Mouse (Mus musculus) right cerebral cortex, adult 18-20 months (tissue): ENCODE measurements at regions not wholly inside any gene's neighbourhood (a gene's known extent, or its start where the extent isn't known, plus 50 kb on each side); places are given as distances from the start of the nearest gene placed in this dataset.
"Not testable (repeated sequence)": the region's sequence is repeated elsewhere in the genome, so short reads cannot be mapped to it uniquely, and the experiment has no call there.

Experiments used
- DNase-seq: peaks from one replicate; pipeline ENCODE4 v3.0.0; 2022; ENCODE audit warnings: mixed read lengths

DNA sequence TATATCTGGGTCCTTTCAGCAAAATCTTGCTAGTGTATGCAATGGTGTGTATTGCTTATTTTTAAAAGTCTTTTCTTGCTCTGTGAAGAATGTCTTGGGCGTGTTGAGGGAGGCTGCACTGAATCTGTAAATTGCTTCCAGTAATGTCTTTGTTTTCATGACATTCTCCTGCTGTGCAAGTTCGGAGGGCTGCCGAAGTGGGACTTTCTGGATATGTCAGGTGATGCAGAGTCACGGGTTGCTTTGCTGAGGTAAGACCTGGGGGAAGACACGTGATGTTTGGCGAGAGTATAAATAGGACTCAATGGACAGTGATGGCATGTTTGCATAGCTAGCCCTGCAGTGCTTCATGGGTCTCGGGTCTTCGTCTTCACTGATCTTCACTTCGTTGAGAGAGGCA is 329.2 kb upstream of the Nr5a2 start:
- DNase-seq = no peak

- DNase-seq = no peak
Measured at GRCm38 (mm10) chr1:137283291-137283690, 323.0 kb upstream of the Nr5a2 start.

DNA sequence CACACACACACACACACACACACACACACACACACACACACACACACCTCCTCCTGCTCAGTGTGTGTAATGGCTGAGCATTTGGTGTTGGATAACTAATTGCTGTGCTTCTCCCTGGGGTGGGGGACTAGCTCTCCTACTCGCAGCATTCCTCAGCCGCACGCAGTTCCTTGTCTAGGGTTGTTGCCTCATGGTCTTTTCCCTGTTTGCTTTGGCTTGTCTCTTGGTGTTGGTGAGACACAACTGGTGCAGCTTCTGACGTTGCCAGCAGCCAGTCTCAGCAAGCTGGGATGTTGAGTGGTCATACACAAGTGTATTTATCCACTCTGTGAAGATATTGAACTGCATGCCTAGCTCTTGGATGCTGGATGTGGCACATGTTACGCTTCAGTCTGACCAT is 322.2 kb upstream of the Nr5a2 start:
- DNase-seq = no peak

GRCm38 (mm10) chr1:137280391-137281386 is 320.4 kb upstream of the Nr5a2 start:
- no peak for DNase-seq

GRCm38 (mm10) chr1:137279981-137280380 is 319.7 kb upstream of the Nr5a2 start:
- no peak for DNase-seq

DNA sequence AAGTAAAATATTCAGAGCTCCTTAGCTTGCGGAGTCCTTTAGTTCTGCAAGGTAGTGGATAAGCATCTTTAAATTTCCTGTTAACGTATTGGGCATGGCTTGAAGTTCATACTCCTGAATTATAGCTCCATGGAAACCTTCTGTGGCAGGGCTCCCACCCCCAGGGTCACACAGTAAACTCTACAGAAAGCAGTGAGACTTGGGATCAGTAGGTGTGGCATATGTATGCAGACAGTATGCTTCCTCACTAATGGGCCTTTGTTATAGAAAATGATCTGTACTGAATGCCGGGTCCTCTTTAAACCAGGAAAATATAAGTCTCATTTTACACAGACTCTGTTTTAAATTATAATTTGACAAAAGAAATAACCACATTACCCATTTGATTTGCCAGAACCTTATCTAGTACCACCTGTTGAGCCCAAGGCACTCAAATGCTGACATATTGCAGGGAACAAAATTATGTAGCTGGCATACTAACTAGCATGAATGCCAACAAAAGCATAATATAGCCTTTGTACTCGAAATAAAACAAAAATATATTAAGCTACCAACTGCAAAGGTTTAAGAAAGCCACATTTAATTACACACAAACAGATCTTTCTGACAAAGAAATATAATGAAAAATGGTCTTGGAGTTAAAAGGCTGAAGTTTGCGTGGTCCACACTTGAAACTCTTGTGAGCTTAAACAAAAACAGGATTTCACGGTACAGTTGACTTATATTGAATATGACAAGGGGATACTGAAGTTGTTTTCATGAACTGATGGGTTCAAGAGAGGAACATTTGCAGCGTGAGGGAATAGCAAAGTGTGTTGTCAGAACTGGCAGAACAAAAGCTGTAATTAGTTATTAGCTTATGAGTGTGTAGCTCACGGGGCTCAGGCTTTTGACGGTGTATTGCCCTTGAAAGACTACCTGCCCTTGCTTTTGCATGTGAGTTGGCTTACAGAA is 310.7 kb upstream of the Nr5a2 start:
- DNase-seq = no peak

DNA sequence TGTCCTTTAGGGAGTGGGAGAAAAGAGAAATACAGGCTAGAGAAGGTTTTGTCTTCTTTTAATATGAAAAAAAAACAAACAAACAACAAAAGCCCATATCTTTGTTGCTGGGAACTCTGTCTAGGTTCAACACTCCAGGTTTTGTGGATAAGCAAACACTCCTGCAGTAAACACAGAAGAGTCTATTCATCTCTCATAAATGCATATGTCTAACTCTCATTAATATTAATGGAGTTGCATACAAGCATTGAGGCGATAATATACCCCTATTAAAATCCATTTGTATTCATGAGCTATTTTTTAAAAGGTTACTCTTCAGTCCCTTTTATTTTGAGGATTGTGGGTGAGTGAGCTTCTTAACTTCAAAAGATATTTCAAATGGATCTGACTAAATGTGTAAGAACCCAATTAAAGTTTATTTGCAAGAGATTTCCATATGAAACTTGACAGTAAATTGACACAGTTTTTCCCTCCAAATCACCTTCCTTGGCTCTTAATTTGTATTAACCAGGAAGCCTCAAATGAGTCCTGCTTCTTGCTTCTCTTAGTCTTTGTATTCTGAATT is 302.6 kb upstream of the Nr5a2 start:
- DNase-seq = no peak

DNA sequence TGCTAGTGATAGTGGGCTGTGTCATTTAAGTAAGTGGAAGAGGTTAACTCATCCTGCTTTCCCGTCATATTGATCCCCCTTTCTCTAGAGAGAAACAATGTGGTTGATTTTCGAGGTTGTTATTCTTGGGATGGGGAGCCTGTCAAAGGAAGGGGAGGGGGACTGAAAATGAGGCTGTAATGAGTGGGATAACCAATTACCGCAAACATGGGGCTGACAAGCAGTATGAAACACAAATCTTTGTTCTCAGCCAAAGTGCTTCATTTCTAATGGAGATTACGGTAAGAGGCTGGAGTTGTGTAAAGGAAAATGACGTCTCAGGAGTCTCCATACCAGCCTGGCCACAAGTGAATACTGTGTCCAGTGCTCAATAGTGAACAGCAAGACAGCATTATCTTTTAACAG is 301.9 kb upstream of the Nr5a2 start:
- no peak for DNase-seq

DNA sequence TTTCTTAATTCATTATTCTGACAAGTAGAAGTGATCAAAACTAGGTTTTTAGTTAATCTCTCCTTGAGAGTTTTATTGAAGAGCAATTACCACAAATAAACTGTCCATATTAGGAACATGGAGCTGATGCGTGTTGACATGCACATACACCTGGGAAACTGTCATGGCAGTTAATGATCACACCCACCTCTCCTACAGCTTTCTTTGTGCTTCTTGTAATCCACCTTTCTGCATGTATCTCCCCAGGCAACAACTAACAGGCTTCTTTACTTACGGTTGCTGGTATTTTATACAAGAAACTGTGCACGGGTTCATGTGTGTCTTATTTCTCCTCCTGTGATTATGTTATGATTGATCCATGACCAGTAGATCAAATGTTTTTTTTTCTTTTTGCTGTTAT is 296.0 kb upstream of the Nr5a2 start:
- no peak for DNase-seq

DNA sequence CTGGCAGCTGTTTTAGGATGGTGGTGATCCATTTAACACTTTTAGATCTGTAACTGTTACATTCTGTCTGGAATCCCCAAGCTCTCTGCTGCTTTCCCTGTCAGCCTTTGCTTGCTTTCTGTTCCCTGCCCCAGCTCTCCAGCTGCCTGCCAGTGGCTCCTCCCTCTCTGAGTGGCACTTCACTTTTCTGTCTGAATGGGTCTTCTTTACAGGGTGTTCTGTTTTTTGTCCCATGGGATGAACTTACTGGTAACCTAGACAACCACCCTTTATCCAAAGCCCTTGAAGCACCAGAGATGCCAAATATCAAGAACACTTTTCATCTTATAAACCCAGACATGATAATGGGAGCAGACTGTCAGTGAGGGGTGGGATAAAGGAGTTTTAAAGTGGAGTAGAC is 294.8 kb upstream of the Nr5a2 start:
- no peak for DNase-seq

DNA sequence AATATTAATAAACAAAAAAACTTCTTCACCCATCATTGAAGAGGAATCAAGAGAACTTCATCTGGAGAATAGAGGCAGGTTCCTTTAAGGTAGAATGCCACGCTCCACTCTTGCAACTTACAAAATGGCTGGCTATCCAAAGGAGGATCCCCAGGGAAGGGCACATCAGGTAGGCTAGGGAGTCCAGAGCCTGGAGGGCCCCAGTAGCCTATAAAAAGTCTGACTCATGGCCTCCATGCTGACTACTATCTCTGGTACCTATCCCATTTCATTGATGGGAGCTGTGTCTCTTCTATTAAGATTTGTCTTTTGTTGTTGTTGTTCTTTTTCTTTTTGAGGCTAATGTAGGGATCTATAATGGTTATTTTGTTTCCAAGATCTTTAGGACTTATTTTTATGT is 294.4 kb upstream of the Nr5a2 start:
- no peak for DNase-seq

GRCm38 (mm10) chr1:137227098-137227485 is 266.8 kb upstream of the Nr5a2 start:
- DNase-seq = no peak

- no peak for DNase-seq
Measured at GRCm38 (mm10) chr1:137226479-137227097, 266.3 kb upstream of the Nr5a2 start.

DNA sequence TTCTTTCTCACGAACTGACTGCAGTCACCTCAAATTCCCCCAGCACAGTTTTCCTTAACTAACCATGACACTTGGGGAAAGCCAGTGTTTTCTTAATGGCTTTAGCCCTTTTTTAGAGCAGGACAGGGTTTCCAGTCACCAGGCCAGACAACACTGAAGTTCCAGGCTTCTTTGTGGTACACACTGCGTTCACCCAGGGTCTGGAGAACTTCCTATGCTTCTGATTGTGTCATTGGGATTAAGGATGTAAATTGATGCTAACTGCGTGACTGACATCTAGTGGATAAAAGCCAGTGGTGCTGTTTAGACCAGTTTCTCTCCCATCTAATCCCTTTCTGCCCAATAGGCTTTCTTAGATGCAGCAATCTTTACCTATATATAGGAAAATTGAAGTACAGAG is 265.2 kb upstream of the Nr5a2 start:
- DNase-seq = peak; percentile 35

GRCm38 (mm10) chr1:137223052-137223451 is 262.8 kb upstream of the Nr5a2 start:
- no peak for DNase-seq

DNA sequence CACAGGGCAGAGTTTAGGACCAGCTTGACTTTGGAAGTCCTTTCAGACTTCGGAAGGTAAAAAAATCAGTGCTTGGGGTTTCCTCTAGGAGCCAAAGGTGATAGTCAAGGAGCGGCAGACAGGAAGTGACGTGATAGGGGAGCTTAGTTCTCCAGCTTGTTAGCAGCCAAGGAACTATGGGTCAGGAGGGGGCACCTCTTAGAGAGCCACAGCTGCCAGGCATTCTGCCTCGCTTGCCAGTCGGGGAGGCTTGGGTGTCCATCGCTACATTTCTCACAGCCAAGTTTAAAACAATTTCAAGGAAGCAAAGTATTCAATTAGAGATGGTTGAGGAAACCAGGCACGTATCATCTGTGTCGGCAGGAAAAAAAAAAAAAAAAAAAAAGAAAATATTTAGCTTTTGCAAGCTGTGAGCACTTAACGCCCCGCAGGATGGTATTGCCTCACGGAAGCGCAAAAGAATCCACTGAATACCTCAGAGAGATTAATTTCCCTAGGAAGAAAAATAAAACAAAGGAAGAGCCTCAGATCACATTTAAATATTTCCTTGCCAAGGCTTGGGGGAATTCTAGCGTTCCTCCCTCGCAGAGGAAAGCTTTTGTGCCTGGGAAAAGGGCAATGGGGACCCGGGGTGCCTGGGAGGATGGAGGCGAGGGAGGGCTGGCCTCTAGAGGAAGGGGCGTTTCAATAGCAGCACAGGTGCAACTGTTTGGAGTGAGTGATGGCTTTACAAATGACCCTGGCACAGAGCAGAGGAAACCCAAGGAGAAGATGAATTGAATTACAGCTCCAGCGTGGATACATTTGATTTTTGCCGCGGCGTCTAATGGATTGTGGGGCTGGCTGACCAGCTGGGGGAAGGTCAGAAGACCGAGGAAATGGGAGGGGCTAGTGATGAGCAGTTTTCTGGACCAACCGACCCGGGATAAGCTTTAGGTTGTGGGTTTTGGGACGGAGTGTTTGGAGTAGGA is 261.1 kb upstream of the Nr5a2 start:
- no peak for DNase-seq

GRCm38 (mm10) chr1:137220226-137220625 is 260.0 kb upstream of the Nr5a2 start:
- DNase-seq = no peak

DNA sequence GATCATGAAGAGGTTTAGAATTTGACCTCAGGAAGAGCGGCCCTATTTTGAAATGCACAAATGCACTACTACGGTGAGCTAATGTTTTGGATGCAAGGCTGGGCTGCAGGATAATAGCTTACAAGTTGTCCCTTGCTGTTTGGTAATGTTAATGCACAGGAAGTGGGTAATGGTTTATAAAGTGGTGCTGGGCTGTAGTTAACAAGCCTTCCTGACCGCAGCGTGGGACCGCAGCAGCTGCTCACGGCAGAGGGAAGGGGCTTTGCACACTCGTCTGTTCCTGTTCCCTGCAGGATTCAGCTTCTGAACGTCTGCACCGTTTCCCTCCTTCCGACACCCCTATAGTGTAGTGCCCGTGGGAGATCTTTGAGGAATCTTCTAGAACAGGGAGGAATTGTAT is 258.4 kb upstream of the Nr5a2 start:
- DNase-seq = no peak

DNA sequence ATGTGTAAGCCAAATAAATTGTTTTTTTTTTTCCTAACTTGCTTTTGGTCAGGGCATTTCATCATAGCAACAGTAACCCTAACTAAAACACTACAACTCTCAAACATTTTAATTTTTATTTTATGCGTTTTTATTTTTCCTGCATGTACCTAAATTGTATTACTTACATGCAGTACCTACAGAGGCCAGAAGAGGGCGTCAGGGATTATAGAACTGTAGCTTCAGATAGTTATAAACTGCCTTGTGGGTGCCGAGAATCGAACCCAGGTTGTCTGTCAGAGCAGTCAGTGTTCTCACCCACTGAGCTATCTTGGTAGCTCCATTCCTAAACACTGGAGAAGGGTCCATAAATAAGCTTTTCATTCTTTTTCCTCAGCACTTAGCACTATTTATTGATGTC is 257.8 kb upstream of the Nr5a2 start:
- DNase-seq = no peak

GRCm38 (mm10) chr1:137217206-137217605 is 257.0 kb upstream of the Nr5a2 start:
- DNase-seq = no peak

- DNase-seq = not testable (repeated sequence)
Measured at GRCm38 (mm10) chr1:137214328-137214727, 254.1 kb upstream of the Nr5a2 start.

- no peak for DNase-seq
Measured at GRCm38 (mm10) chr1:137213717-137214116, 253.5 kb upstream of the Nr5a2 start.
